Mouse (Mus musculus): ENCODE results near the gene Zfp62. TPM values are rescaled to one million over a fixed set of nuclear protein-coding genes. Genes with fewer than 3 reads are reported as not detected.

The Zfp62 gene
- total and polyA plus RNA-seq, 3 experiments, result 16.7 to 132 (median 31.8) TPM

- no peak for TF ChIP-seq TBP (IDR thresholded peaks at IDR 0.05; ENCODE audit: low read depth, low read length)
- TF ChIP-seq USF1 (IDR thresholded peaks at IDR 0.05; ENCODE audit: low read depth, low read length), result no peak
- TF ChIP-seq TAL1 (IDR thresholded peaks at IDR 0.05; ENCODE audit: low read length), result peak; percentile 44; the same call in 1 of the 2 replicates
- TF ChIP-seq CHD2 (IDR thresholded peaks at IDR 0.05; ENCODE audit: low read length), result no peak
- TF ChIP-seq MEF2A (IDR thresholded peaks at IDR 0.05; ENCODE audit: extremely low read depth, insufficient replicate concordance, low read depth, low read length, poor library complexity, severe bottlenecking), result no peak
- TF ChIP-seq KAT2A (conservative IDR thresholded peaks at IDR 0.05; ENCODE audit: low read depth, low read length), result no peak
- TF ChIP-seq ZKSCAN1 (IDR thresholded peaks at IDR 0.05; ENCODE audit: low read depth, low read length), result no peak
- TF ChIP-seq POLR2A (IDR thresholded peaks at IDR 0.05; ENCODE audit: control insufficient read depth in 1 of 2, insufficient read depth in 1 of 2, low read depth in 1 of 2, low read length in 2 of 2, poor library complexity in 1 of 2), result no peak
- TF ChIP-seq POLR2AphosphoS5 (IDR thresholded peaks at IDR 0.05; ENCODE audit: borderline replicate concordance, low read depth, low read length), result no peak
- no peak for TF ChIP-seq SIN3A (IDR thresholded peaks at IDR 0.05; ENCODE audit: low read length)
- TF ChIP-seq MAFK (IDR thresholded peaks at IDR 0.05; ENCODE audit: borderline replicate concordance, low read depth, low read length), result 0 out of 2 replicates have a peak, but pooled peaks have one; percentile 14
- no peak for TF ChIP-seq UBTF (IDR thresholded peaks at IDR 0.05; ENCODE audit: borderline replicate concordance, insufficient read depth, low read depth, low read length)
- no peak for TF ChIP-seq MAX (IDR thresholded peaks at IDR 0.05; ENCODE audit: low read length)
- TF ChIP-seq MYC (IDR thresholded peaks at IDR 0.05; ENCODE audit: low read depth, low read length), result no peak
- TF ChIP-seq EP300 (IDR thresholded peaks at IDR 0.05; ENCODE audit: low read depth in 1 of 2, low read length in 2 of 2), result peak; percentile 35 to 65; a peak in 3 of 4 replicates
- TF ChIP-seq MXI1 (IDR thresholded peaks at IDR 0.05; ENCODE audit: low read depth, low read length), result no peak; the same call in 1 of the 2 replicates
- TF ChIP-seq NELFE (IDR thresholded peaks at IDR 0.05; ENCODE audit: low read depth, low read length), result no peak
Observed at GRCm38 (mm10) chr11:49207495-49207894, 4.4 kb downstream of the Zfp62 start (continued).

- no peak overlapping the region for H3K9ac ChIP-seq (ENCODE audit: control insufficient read depth, low read depth, low read length, poor library complexity, severe bottlenecking)
- DNase-seq (ENCODE audit: low read depth, low spot score), result peak; percentile 51
- H3K79me2 ChIP-seq (ENCODE audit: control insufficient read depth, insufficient read depth, low read length, poor library complexity), result peaks cover 32% of the 10 kb centered on the region
- peaks cover 6 to 14% of the 10 kb centered on the region in 2 experiments for H3K4me1 ChIP-seq (ENCODE audit: control insufficient read depth in 1 of 2, insufficient read depth in 2 of 2, low read length in 2 of 2)
- no peaks in the 10 kb centered on the region for H3K27me3 ChIP-seq (ENCODE audit: control insufficient read depth in 1 of 2, insufficient read depth in 2 of 2, low read length in 2 of 2)
- no peaks in the 10 kb centered on the region for H3K9me3 ChIP-seq (replicated peaks; ENCODE audit: insufficient read depth, low read length)
- H3K36me3 ChIP-seq (ENCODE audit: control insufficient read depth in 1 of 2, insufficient read depth in 2 of 2, low read length in 2 of 2), result peaks cover 40 to 56% of the 10 kb centered on the region in 2 experiments
- H3K27ac ChIP-seq (ENCODE audit: control insufficient read depth, low read depth, low read length), result no peak overlapping the region
- no peak overlapping the region for H3K4me3 ChIP-seq (ENCODE audit: control insufficient read depth in 1 of 2, insufficient read depth in 1 of 2, low read depth in 2 of 2, low read length in 2 of 2)
- no peak for TF ChIP-seq ELF1 (IDR thresholded peaks at IDR 0.05; ENCODE audit: low read depth, low read length)
- peak; percentile 74 for TF ChIP-seq TCF12 (IDR thresholded peaks at IDR 0.05; ENCODE audit: low read depth, low read length)
- no peak for TF ChIP-seq SMC3 (IDR thresholded peaks at IDR 0.05; ENCODE audit: low read depth, low read length)
- 0 out of 2 replicates have a peak, but pooled peaks have one; percentile 12 for TF ChIP-seq TAL1 (IDR thresholded peaks at IDR 0.05; ENCODE audit: low read length)
- no peak for TF ChIP-seq MAFK (IDR thresholded peaks at IDR 0.05; ENCODE audit: borderline replicate concordance, low read depth, low read length)
- TF ChIP-seq GATA1 (IDR thresholded peaks at IDR 0.05; ENCODE audit: low read depth, low read length), result peak; percentile 78
- peak; percentile 74 to 76 for TF ChIP-seq EP300 (IDR thresholded peaks at IDR 0.05; ENCODE audit: low read depth in 1 of 2, low read length in 2 of 2)
- TF ChIP-seq POLR2AphosphoS5 (IDR thresholded peaks at IDR 0.05; ENCODE audit: borderline replicate concordance, low read depth, low read length), result no peak
- no peak for TF ChIP-seq USF2 (IDR thresholded peaks at IDR 0.05; ENCODE audit: borderline replicate concordance in 1 of 2, insufficient read depth in 1 of 2, low read depth in 1 of 2, low read length in 2 of 2)
- no peak; the same call in 1 of the 2 replicates for TF ChIP-seq POLR2AphosphoS2 (IDR thresholded peaks at IDR 0.05; ENCODE audit: low read length)
- no peak for TF ChIP-seq UBTF (IDR thresholded peaks at IDR 0.05; ENCODE audit: borderline replicate concordance, insufficient read depth, low read depth, low read length)
- TF ChIP-seq BHLHE40 (IDR thresholded peaks at IDR 0.05; ENCODE audit: borderline replicate concordance, low read depth, low read length), result no peak
- no peak for TF ChIP-seq CTCF (IDR thresholded peaks at IDR 0.05 in 2 of 3, conservative IDR thresholded peaks at IDR 0.05 in 1 of 3; ENCODE audit: control insufficient read depth in 1 of 3, insufficient read depth in 1 of 3, low read depth in 2 of 3, low read length in 3 of 3, poor library complexity in 1 of 3, severe bottlenecking in 1 of 3)
- TF ChIP-seq MXI1 (IDR thresholded peaks at IDR 0.05; ENCODE audit: low read depth, low read length), result no peak
- TF ChIP-seq ETS1 (IDR thresholded peaks at IDR 0.05; ENCODE audit: low read depth, low read length), result peak; percentile 29; the same call in 1 of the 2 replicates
- TF ChIP-seq JUND (IDR thresholded peaks at IDR 0.05; ENCODE audit: low read depth, low read length), result no peak
- no peak for TF ChIP-seq HCFC1 (IDR thresholded peaks at IDR 0.05; ENCODE audit: low read depth, low read length)
- no peak for TF ChIP-seq TBP (IDR thresholded peaks at IDR 0.05; ENCODE audit: low read depth, low read length)
- TF ChIP-seq ZNF384 (IDR thresholded peaks at IDR 0.05; ENCODE audit: low read depth, low read length), result peak; percentile 77
- no peak for TF ChIP-seq CHD2 (IDR thresholded peaks at IDR 0.05; ENCODE audit: low read length)
- TF ChIP-seq CHD1 (IDR thresholded peaks at IDR 0.05; ENCODE audit: low read depth, low read length), result no peak
- TF ChIP-seq MYB (IDR thresholded peaks at IDR 0.05; ENCODE audit: low read depth, low read length), result no peak
- no peak for TF ChIP-seq ZKSCAN1 (IDR thresholded peaks at IDR 0.05; ENCODE audit: low read depth, low read length)
- TF ChIP-seq MYC (IDR thresholded peaks at IDR 0.05; ENCODE audit: low read depth, low read length), result 0 out of 2 replicates have a peak, but pooled peaks have one; percentile 13
- no peak for TF ChIP-seq NRF1 (IDR thresholded peaks at IDR 0.05; ENCODE audit: insufficient read depth, low read depth, low read length, poor library complexity, severe bottlenecking)
- TF ChIP-seq E2F4 (IDR thresholded peaks at IDR 0.05; ENCODE audit: borderline replicate concordance, low read depth, low read length), result no peak
Observed at GRCm38 (mm10) chr11:49212577-49212976, 9.5 kb downstream of the Zfp62 start.
